Mouse (Mus musculus): ENCODE results near the gene Aco1.

DNA sequence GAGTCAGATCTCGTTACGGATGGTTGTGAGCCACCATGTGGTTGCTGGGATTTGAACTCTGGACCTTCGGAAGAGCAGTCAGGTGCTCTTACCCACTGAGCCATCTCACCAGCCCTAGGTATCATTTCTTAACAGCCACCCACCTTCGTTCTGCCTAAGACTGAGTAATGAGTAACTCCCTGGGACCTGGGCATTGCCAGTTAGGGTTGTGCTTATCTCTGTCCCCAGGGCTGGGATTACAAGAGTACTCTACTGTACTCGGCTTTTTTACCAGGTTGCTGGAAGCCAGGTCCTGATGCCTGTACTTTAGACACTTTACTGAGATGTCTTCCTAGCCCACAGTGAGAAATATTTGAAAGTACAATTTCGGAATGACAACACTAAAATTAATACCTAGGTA is 69.3 kb downstream of the Aco1 start:
- no peak for TF ChIP-seq CTCF (IDR thresholded peaks at IDR 0.05; ENCODE audit: low read depth, low read length)
- TF ChIP-seq GATA1 (IDR thresholded peaks at IDR 0.05; ENCODE audit: borderline replicate concordance, low read length) = no peak
- TF ChIP-seq POLR2AphosphoS5 (IDR thresholded peaks at IDR 0.05; ENCODE audit: insufficient replicate concordance, low read depth, low read length) = no peak
- TF ChIP-seq TAL1 (conservative IDR thresholded peaks at IDR 0.05; ENCODE audit: low read depth, low read length) = no peak

Measured in G1E (cell line).